Mouse (Mus musculus) cortical plate, adult 2 months (tissue): ENCODE results near the gene Phykpl. TPM values are rescaled to one million over a fixed set of nuclear protein-coding genes. Genes with fewer than 3 reads are reported as not detected.
"Not testable (repeated sequence)": the region's sequence is repeated elsewhere in the genome, so short reads cannot be mapped to it uniquely, and the experiment has no call there.

ENCODE experiments used
- H3K27ac ChIP-seq: fragments of 200-500 bp; 2 replicates; pipeline ENCODE4 v1.5.1; 2012; ENCODE audit warnings: low read length, control low read depth, inconsistent platforms; ENCODE audit not compliant: insufficient read depth
- H3K4me1 ChIP-seq: fragments of 200-500 bp; 2 replicates; pipeline ENCODE4 v1.6.1; 2011; ENCODE audit warnings: low read length; ENCODE audit not compliant: control insufficient read depth, insufficient read depth
- H3K4me3 ChIP-seq: fragments of 200-500 bp; 2 replicates; pipeline ENCODE4 v1.5.1; 2011; ENCODE audit warnings: mild to moderate bottlenecking, low read length, control low read depth; ENCODE audit not compliant: insufficient read depth
- CTCF ChIP-seq: fragments of 200-500 bp; IDR thresholded peaks from 2 replicates; pipeline ENCODE4 v1.5.1; 2011; ENCODE audit warnings: mild to moderate bottlenecking, control low read depth, low read length; ENCODE audit not compliant: insufficient read depth; ENCODE audit errors: extremely low read depth
- POLR2A ChIP-seq: fragments of 200-500 bp; IDR thresholded peaks from 2 replicates; pipeline ENCODE4 v1.6.1; 2011; ENCODE audit warnings: mild to moderate bottlenecking, low read length, control low read depth; ENCODE audit not compliant: insufficient read depth; ENCODE audit errors: extremely low read depth
- polyA plus RNA-seq: library from polyadenylated mRNA; depleted of rRNA; stranded (reverse); fragments of >200 nt; gene quantifications from 2 replicates; pipeline ENCODE4 v1.2.3, GENCODE M21; 2012

Phykpl gene
- polyA plus RNA-seq, 1 experiment = 9.7 TPM

- Histone ChIP-seq H3K27ac (no peak overlapping the region), H3K4me3 (no peak overlapping the region), H3K4me1 (no peaks in the 10 kb centered on the region; the same call in 1 of the 2 replicates)
- TF ChIP-seq POLR2A = no peak
- TF ChIP-seq CTCF = no peak
Observed at GRCm38 (mm10) chr11:51594715-51595350, 10.3 kb downstream of the Phykpl start.

- no peak overlapping the region for H3K27ac ChIP-seq
- H3K4me1 ChIP-seq = no peaks in the 10 kb centered on the region; the same call in 1 of the 2 replicates
- H3K4me3 ChIP-seq = no peak overlapping the region
- no peak for TF ChIP-seq CTCF
- TF ChIP-seq POLR2A = no peak
Observed at GRCm38 (mm10) chr11:51595459-51596083, 11.0 kb downstream of the Phykpl start.

GRCm38 (mm10) chr11:51597553-51597952 is 13.0 kb downstream of the Phykpl start:
- TF ChIP-seq CTCF (no peak), POLR2A (no peak)
- no peak overlapping the region for H3K4me3 ChIP-seq
- no peaks in the 10 kb centered on the region; the same call in none of the 2 replicates for H3K4me1 ChIP-seq
- H3K27ac ChIP-seq = no peak overlapping the region

GRCm38 (mm10) chr11:51602253-51602652 is 17.7 kb downstream of the Phykpl start:
- peaks cover 2% of the 10 kb centered on the region for H3K4me1 ChIP-seq
- H3K4me3 ChIP-seq = no peak overlapping the region
- H3K27ac ChIP-seq = no peak overlapping the region
- TF ChIP-seq POLR2A = no peak

- TF ChIP-seq CTCF = no peak
- TF ChIP-seq POLR2A = 0 out of 2 replicates have a peak, but pooled peaks have one; percentile 10
- Histone ChIP-seq H3K4me1 (peaks cover 2% of the 10 kb centered on the region), H3K27ac (peak overlapping the region; percentile 82), H3K4me3 (peak overlapping the region; percentile 35)
Observed at GRCm38 (mm10) chr11:51605602-51606446, 21.3 kb downstream of the Phykpl start.

DNA sequence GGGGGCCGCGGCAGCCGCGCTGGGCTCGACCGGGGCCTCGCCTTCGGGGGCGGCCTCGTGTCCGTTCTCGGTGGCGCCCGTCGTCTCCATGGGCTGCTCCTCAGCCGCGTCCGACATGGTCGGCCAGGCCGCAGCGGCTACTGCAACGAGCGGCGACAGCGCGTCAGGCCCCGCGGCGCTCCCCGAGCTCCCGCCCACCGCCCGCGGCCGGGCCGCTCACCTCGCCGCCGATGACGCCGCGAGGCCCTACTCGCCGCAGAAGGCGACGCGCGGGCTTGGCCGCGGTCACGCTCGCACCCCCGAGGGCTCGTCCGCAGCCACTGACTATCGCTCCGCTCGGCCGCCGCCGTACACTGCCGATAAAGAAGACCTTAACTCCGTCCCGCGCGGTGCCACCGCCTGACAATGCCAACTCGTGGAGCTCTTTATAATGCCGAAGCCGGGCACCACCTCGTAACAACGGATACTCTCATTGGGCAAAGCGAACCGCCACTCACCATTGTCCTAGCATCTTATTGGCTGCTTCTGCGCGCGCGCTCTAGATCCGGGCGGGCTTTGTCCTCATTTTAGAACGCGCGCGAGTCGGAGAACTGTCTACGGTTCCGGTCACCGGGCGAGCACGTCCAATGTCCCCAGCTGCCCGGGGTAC is 22.0 kb downstream of the Phykpl start, which contains the start of gene Hnrnpab:
Gene Hnrnpab (minus strand): TSS at position 401 of the 649 bp plus-strand sequence.
- TF ChIP-seq POLR2A (peak; percentile 99), CTCF (no peak)
- Histone ChIP-seq H3K4me3 (peak within 1 kb of the TSS; percentile 35), H3K27ac (peak within 1 kb of the TSS; percentile 82), H3K4me1 (peaks cover 2% of the 10 kb centered on the region)

- peak overlapping the region; percentile 35 for H3K4me3 ChIP-seq
- peaks cover 2% of the 10 kb centered on the region; the same call in 1 of the 2 replicates for H3K4me1 ChIP-seq
- TF ChIP-seq CTCF (no peak), POLR2A (no peak)
- no peak overlapping the region for H3K27ac ChIP-seq
Observed at GRCm38 (mm10) chr11:51607096-51607738, 22.7 kb downstream of the Phykpl start.

GRCm38 (mm10) chr11:51609266-51609909 is 24.8 kb downstream of the Phykpl start:
- TF ChIP-seq POLR2A = no peak
- no peak for TF ChIP-seq CTCF
- Histone ChIP-seq H3K4me1 (peaks cover 2% of the 10 kb centered on the region; the same call in 1 of the 2 replicates), H3K4me3 (no peak overlapping the region), H3K27ac (no peak overlapping the region)

DNA sequence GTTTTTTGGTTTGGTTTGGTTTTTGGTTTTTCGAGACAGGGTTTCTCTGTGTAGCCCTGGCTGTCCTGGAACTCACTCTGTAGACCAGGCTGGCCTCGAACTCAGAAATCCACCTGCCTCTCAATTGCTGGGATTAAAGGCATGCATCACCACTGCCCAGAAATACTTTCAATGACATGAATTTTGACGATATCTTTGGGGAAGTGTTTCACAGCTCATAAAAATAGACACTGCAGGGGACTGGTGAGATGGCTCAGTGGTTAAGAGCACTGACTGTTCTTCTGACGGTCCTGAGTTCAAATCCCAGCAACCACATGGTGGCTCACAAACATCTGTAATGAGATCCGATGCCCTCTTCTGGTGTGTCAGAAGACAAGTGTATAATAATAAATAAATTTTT is 25.4 kb downstream of the Phykpl start:
- not testable (repeated sequence) for H3K27ac ChIP-seq, H3K4me3 ChIP-seq, H3K4me1 ChIP-seq

DNA sequence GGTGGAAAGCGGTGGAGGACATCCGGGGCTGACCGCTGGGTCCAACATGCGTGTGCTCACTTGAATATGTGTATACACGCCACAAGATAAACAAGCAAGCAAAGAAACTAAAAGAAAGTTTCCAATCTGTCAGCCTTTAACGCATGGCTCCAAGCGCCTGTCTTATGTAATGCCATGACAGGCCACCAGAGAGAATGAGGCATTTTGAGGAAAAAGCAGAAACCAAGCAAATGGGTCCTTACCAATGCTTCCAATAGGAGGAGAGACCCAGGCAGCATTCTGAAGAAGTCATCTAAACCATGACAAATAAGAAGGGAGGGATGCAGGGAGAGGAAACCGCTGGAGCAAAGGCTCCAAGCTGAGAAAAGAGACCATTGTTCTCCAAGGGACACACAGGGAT is 29.7 kb downstream of the Phykpl start:
- peaks cover 2% of the 10 kb centered on the region for H3K4me1 ChIP-seq
- no peak overlapping the region for H3K27ac ChIP-seq
- no peak overlapping the region for H3K4me3 ChIP-seq
- no peak for TF ChIP-seq CTCF
- no peak for TF ChIP-seq POLR2A
